Mouse (Mus musculus) lung, embryonic 16.5 days (tissue): Measurements from ENCODE around the gene Cep164. TPM values are rescaled to one million over a fixed set of nuclear protein-coding genes. Genes with fewer than 3 reads are reported as not detected.

Experiments
- ATAC-seq: fragments of 200-750 bp; cut with Nextera tagmentation; 2 replicates; pipeline ENCODE4 v1.8.0; 2017; ENCODE audit warnings: low read depth, mild to moderate bottlenecking, moderate library complexity
- H3K27ac ChIP-seq: fragments of 300-500 bp; sonication (generic); 2 replicates; pipeline ENCODE4 v1.5.1; 2014; ENCODE audit warnings: mild to moderate bottlenecking, control low read depth, low read length
- H3K27me3 ChIP-seq: fragments of 300-500 bp; sonication (generic); 2 replicates; pipeline ENCODE4 v1.6.1; 2014; ENCODE audit warnings: low read depth, low read length, mixed read lengths; ENCODE audit not compliant: control insufficient read depth, insufficient read depth
- H3K36me3 ChIP-seq: fragments of 300-500 bp; sonication (generic); 2 replicates; pipeline ENCODE4 v1.6.1; 2014; ENCODE audit warnings: low read length; ENCODE audit not compliant: control insufficient read depth, insufficient read depth
- H3K4me1 ChIP-seq: fragments of 300-500 bp; sonication (generic); replicated peaks from 2 replicates; pipeline ENCODE4 v1.6.1; 2014; ENCODE audit warnings: low read length, mixed read lengths; ENCODE audit not compliant: control insufficient read depth, insufficient read depth
- H3K4me2 ChIP-seq: fragments of 300-500 bp; sonication (generic); 2 replicates; pipeline ENCODE4 v1.6.1; 2014; ENCODE audit warnings: low read depth, low read length, control low read depth
- H3K4me3 ChIP-seq: fragments of 300-500 bp; sonication (generic); 2 replicates; pipeline ENCODE4 v1.5.1; 2014; ENCODE audit warnings: mild to moderate bottlenecking, low read length, control low read depth
- H3K9ac ChIP-seq: fragments of 300-500 bp; sonication (generic); 2 replicates; pipeline ENCODE4 v1.6.1; 2014; ENCODE audit warnings: low read length, control low read depth
- H3K9me3 ChIP-seq: fragments of 300-500 bp; sonication (generic); 2 replicates; pipeline ENCODE4 v1.6.1; 2016; ENCODE audit warnings: low read length; ENCODE audit not compliant: control insufficient read depth
- WGBS: fragments of 180-500 bp; shearing (Covaris S2); extraction: QIAGEN DNeasy Blood & Tissue Kit; methylation state at CpG from one replicate; pipeline ENCODE4 v1.1.7; 2014; 5-methylcytosine and 5-hydroxymethylcytosine counted together
- polyA plus RNA-seq: library from polyadenylated mRNA; unstranded; fragments of >200 nt; fragmentation: Nextera tagmentation; extraction: Ambion mirVana; gene quantifications from 2 replicates; pipeline ENCODE4 v1.2.1, GENCODE M21; 2015

Cep164 gene
- polyA plus RNA-seq: 24.8 and 26.2 TPM in 2 replicates

GRCm38 (mm10) chr9:45828291-45828963 is at the start of gene Cep164:
TSS of gene Cep164 (minus strand) at chr9:45828691.
- H3K4me1 ChIP-seq: peaks cover 8% of the 10 kb centered on the region
- H3K9ac ChIP-seq: peak within 1 kb of the TSS; percentile 76
- WGBS: under 1% methylated on average over 31 of the region's 31 CpGs
- H3K4me2 ChIP-seq: peak within 1 kb of the TSS; percentile 73
- H3K4me3 ChIP-seq: peak within 1 kb of the TSS; percentile 78
- ATAC-seq: peak; percentile 98
- peak within 1 kb of the TSS; percentile 64 for H3K27ac ChIP-seq
- no peaks in the 10 kb centered on the region for H3K27me3 ChIP-seq
- no peaks in the 10 kb centered on the region for H3K36me3 ChIP-seq
- H3K9me3 ChIP-seq: peaks cover 6% of the 10 kb centered on the region; the same call in 1 of the 2 replicates

GRCm38 (mm10) chr9:45877928-45878327 is 49.4 kb upstream of the Cep164 start:
- Histone ChIP-seq H3K27me3 (no peaks in the 10 kb centered on the region), H3K4me2 (no peak overlapping the region), H3K9ac (no peak overlapping the region), H3K4me3 (no peak overlapping the region), H3K36me3 (peaks cover 8% of the 10 kb centered on the region; the same call in 1 of the 2 replicates), H3K27ac (no peak overlapping the region), H3K9me3 (no peaks in the 10 kb centered on the region), H3K4me1 (no peaks in the 10 kb centered on the region)
- ATAC-seq: no peak
- 63% methylated on average over 2 of the region's 2 CpGs for WGBS

GRCm38 (mm10) chr9:45870265-45870664 is 41.8 kb upstream of the Cep164 start:
- Histone ChIP-seq H3K4me1 (no peaks in the 10 kb centered on the region), H3K4me2 (no peak overlapping the region), H3K27me3 (no peaks in the 10 kb centered on the region), H3K4me3 (no peak overlapping the region), H3K9ac (no peak overlapping the region), H3K9me3 (no peaks in the 10 kb centered on the region), H3K27ac (no peak overlapping the region), H3K36me3 (peaks cover 46% of the 10 kb centered on the region)
- WGBS: 74% methylated on average over 3 of the region's 3 CpGs
- no peak for ATAC-seq

- ATAC-seq: no peak
- Histone ChIP-seq H3K4me2 (no peak overlapping the region), H3K36me3 (peaks cover 53% of the 10 kb centered on the region)
Measured at GRCm38 (mm10) chr9:45869181-45869580, 40.7 kb upstream of the Cep164 start.

GRCm38 (mm10) chr9:45861813-45862212 is 33.3 kb upstream of the Cep164 start:
- 89% methylated on average over 7 of the region's 7 CpGs for WGBS
- no peaks in the 10 kb centered on the region for H3K4me1 ChIP-seq
- no peaks in the 10 kb centered on the region for H3K27me3 ChIP-seq
- no peaks in the 10 kb centered on the region for H3K9me3 ChIP-seq
- no peak overlapping the region for H3K9ac ChIP-seq
- H3K4me2 ChIP-seq: no peak overlapping the region
- H3K27ac ChIP-seq: no peak overlapping the region
- H3K4me3 ChIP-seq: no peak overlapping the region
- ATAC-seq: no peak
- H3K36me3 ChIP-seq: peaks cover 59% of the 10 kb centered on the region

More at GRCm38 (mm10) chr9:45869181-45869580, 40.7 kb upstream of the Cep164 start:
- Histone ChIP-seq H3K27ac (no peak overlapping the region), H3K4me3 (no peak overlapping the region), H3K9me3 (no peaks in the 10 kb centered on the region), H3K4me1 (no peaks in the 10 kb centered on the region), H3K9ac (no peak overlapping the region), H3K27me3 (no peaks in the 10 kb centered on the region)
- WGBS: 88% methylated on average over 3 of the region's 3 CpGs

- Histone ChIP-seq H3K4me2 (no peak overlapping the region), H3K9ac (no peak overlapping the region), H3K9me3 (no peaks in the 10 kb centered on the region), H3K27me3 (no peaks in the 10 kb centered on the region), H3K36me3 (peaks cover 41% of the 10 kb centered on the region), H3K27ac (no peak overlapping the region), H3K4me3 (no peak overlapping the region), H3K4me1 (no peaks in the 10 kb centered on the region)
- 93% methylated on average over 10 of the region's 10 CpGs for WGBS
- ATAC-seq: no peak
Measured at GRCm38 (mm10) chr9:45859364-45859763, 30.9 kb upstream of the Cep164 start.

- H3K36me3 ChIP-seq: peaks cover 18% of the 10 kb centered on the region
- no peaks in the 10 kb centered on the region for H3K9me3 ChIP-seq
- no peak overlapping the region for H3K27ac ChIP-seq
- H3K4me1 ChIP-seq: peaks cover 6% of the 10 kb centered on the region
- H3K4me2 ChIP-seq: no peak overlapping the region
- no peaks in the 10 kb centered on the region for H3K27me3 ChIP-seq
- no peak for ATAC-seq
- no peak overlapping the region for H3K9ac ChIP-seq
- 92% methylated on average over 1 of the region's 1 CpGs for WGBS
- no peak overlapping the region for H3K4me3 ChIP-seq
Measured at GRCm38 (mm10) chr9:45854136-45854535, 25.6 kb upstream of the Cep164 start.

- H3K36me3 ChIP-seq: peaks cover 14% of the 10 kb centered on the region
- H3K9ac ChIP-seq: no peak overlapping the region
- no peak overlapping the region for H3K4me2 ChIP-seq
- peaks cover 8% of the 10 kb centered on the region for H3K4me1 ChIP-seq
- H3K9me3 ChIP-seq: no peaks in the 10 kb centered on the region
- ATAC-seq: no peak
- H3K4me3 ChIP-seq: no peak overlapping the region
- no peaks in the 10 kb centered on the region for H3K27me3 ChIP-seq
- H3K27ac ChIP-seq: no peak overlapping the region
- WGBS: 93% methylated on average over 2 of the region's 2 CpGs
Measured at GRCm38 (mm10) chr9:45853695-45854094, 25.2 kb upstream of the Cep164 start.

- Histone ChIP-seq H3K27ac (no peak overlapping the region), H3K36me3 (0 out of 2 replicates have a peak, but pooled peaks cover 2% of the 10 kb centered on the region), H3K27me3 (no peaks in the 10 kb centered on the region), H3K4me1 (peaks cover 13% of the 10 kb centered on the region), H3K9me3 (no peaks in the 10 kb centered on the region), H3K4me3 (no peak overlapping the region), H3K4me2 (no peak overlapping the region), H3K9ac (no peak overlapping the region)
- ATAC-seq: no peak
- 93% methylated on average over 2 of the region's 2 CpGs for WGBS
Measured at GRCm38 (mm10) chr9:45851776-45852175, 23.3 kb upstream of the Cep164 start.
